Mouse (Mus musculus) thymus, postnatal 0 days (tissue): ENCODE measurements around the gene Ptgfrn. TPM values are rescaled to one million over a fixed set of nuclear protein-coding genes. Genes with fewer than 3 reads are reported as not detected.

ENCODE experiments used
- DNase-seq: peaks from one replicate; pipeline ENCODE4 v3.0.0-alpha.2; 2015; ENCODE audit warnings: low spot score
- polyA plus RNA-seq: library from polyadenylated mRNA; unstranded; fragments of >200 nt; fragmentation: Nextera tagmentation; extraction: Ambion mirVana; gene quantifications from 2 replicates; pipeline ENCODE4 v1.2.1, GENCODE M21; 2015

Gene Ptgfrn
- polyA plus RNA-seq, 1 experiment from 2014 or later = 1.7 TPM

DNA sequence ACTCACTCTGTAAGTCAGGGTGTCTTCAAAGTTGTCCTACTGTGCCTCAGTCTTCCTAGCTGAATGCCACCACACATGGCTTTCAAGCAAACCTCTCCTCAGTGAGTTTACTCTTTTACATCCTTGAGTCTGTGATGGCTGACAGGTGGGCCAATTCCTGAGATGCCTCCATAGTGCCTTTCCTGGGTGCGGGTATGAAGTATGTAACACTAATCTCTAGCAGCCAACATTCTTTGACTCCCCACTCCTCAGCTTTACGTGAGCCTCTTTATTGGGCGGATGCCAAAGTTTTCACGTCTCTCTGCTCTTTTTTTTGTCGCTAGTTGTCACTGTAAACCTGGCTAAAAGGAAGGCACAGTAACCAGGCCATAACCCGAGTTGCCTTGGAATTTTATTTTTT, 104.7 kb downstream of the Ptgfrn start:
- no peak for DNase-seq

DNA sequence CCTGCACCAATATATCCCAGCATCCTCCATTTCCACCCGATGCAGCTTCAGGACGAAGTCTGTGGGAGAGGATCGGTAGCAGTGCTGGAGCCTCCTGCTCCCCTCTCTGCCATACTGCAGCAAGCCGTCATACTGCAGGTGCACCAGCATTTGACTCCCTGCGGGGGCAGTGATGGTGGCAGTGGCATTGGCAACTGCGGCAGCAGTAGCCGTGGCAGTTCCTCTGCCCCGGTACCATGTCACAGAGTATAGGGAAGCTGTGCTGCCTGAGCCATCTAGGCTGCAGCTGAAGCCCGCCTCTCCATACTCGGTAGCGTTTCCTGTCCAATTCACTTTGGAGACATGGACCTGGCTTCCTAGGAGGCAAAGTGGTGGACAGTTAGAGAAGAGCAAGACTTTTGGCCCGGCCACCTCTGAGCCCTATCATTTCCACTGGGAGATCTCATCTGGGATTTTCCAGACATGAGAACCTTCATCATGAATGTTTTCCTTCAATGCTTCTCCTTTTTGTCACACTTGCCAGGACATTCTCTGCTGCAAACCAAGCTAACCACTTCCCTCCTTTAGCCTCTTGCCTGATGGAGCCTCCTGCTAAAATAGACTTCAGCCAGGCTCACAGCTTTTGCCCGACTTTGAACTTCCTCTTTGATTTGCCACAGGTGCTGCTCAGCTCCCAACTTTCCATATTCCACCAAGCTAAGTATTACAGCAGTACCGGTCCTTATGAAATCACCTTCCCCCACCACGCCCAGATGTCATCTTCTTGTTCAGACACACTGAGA, 106.3 kb downstream of the Ptgfrn start:
- peak; percentile 45 for DNase-seq

GRCm38 (mm10) chr3:100999732-101000131, 110.3 kb downstream of the Ptgfrn start:
- DNase-seq = no peak

DNA sequence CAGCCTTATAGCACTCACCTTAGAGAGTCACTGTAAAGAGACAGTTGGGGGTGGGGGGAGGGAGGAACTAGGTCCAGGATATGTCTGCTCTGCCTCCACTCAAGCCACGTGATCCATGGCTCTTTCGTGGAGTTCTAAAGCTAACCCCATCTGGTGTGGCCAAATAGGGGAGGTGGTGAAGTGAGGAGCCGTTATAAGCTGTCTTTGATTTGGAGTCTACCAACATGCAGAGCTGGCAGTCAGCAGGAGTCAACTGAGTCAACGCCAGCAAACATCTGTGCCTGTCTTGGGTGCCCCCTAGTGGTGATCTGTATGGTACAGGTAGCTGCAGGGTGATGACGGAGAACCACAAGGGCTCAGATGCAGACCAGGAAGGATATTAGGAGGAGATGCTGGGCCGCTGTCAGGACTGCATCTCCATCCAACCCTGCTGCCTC, 111.2 kb downstream of the Ptgfrn start:
- peak; percentile 89 for DNase-seq

DNA sequence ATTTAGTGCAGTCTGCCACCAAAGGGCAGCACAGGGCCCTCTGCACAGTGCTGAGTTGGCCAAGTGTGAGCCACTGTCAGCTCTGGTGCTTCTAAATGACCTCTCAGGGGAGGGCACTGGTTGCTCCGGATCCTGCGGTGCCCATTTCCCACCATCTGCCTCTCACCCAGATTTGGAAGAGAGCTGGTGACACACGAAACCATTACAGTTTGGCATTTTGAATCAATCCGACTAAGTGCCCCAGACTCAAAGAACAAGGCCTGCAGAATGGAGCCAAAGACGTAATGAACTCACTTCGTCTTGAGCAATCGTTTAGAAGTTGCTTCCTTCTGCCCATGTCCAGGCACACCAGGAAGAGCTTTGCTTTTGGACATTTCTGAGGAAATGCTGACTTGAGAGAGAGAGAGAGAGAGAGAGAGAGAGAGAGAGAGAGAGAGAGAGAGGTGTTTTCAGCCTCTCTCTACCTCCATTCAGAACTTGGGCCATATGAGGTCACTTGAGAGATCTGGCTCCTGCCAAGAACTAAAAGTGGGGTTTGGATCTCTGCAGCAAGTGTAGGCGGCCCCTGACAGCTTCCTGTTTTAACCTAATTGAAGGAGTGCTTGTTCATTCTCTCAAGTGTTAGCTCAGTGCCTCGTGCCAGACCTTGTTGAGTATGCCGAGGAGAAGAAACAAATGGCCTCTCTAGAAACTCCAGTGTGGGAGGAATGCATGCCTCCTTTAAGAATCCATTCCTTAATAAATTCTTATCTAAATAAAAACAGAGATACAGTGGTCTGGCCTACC, 112.1 kb downstream of the Ptgfrn start:
- DNase-seq = peak; percentile 40

DNA sequence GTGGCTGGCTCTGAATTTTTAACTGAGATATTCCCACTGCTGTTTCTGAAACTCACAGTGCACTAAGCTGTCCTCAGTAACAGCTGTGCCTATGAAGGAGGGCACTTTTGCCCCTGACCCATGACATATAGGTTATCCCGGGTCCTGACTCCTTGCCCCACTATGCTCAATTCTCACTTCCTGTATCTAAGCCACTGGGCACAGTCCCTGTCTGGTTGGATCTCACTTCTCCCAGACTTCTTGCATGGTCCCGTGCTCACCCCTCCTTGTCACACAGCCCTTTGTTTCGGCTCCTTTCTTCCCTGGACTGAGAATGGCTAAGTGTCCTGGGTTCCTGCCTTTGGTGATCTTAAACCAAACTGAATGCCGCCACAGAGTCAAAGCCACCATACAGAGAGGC, 115.8 kb downstream of the Ptgfrn start:
- DNase-seq = no peak

DNA sequence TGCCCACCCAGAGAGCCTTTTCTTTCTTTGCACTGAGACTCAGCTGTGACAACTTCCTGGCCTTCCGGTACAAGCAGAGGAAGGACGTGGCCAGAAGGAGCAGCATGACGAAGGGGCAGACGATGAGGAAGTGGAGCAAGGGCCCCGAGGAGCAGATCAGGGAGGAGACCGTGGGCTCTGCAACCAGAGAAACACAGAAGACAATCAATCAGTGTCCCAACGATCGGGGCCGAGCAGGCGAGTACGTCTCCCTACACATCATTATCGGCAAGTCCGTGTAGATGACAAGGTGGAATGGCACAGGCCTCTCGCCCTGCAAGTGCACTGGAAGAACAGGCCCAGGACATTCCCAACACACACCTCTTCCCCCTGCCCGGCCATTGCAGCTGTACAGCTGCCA, 116.4 kb downstream of the Ptgfrn start:
- peak; percentile 55 for DNase-seq

DNA sequence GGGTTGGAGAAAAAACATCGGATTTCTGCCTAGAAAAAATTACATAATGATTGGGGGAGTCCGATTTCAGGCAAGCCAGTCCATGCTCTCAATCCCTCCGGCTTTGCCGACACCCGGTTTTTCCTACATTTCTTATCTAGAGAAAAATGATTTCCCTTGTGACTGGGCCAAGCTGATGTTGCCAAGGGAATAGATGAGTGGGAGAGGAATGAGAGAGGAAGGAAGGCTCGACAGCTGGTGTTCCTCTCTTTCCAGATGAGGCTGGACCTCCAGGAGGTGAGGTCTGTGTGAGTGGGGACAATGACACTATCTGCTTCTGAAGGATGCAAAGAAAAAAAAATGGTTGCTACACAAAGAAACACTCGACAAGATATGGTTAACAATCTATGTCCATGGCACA, 116.9 kb downstream of the Ptgfrn start:
- DNase-seq = no peak

Other genes starting within 250 kb of the Ptgfrn start
- 2.4 and 2.7 TPM in 2 replicates for gene Trim45, start 188.1 kb downstream of the Ptgfrn start, polyA plus RNA-seq
- 15.9 and 17.3 TPM in 2 replicates for gene Ttf2, start 140.6 kb downstream of the Ptgfrn start, polyA plus RNA-seq
- 0.58 and 0.68 TPM in 2 replicates for gene Cd101, start 80.7 kb downstream of the Ptgfrn start, polyA plus RNA-seq
- 236 and 256 TPM in 2 replicates for gene Cd2, start 177.7 kb upstream of the Ptgfrn start, polyA plus RNA-seq